Mouse (Mus musculus): Measurements from ENCODE around the gene Serpina3c. TPM values are rescaled to one million over a fixed set of nuclear protein-coding genes. Genes with fewer than 3 reads are reported as not detected.

The Serpina3c gene
- not detected in 2 replicates for polyA plus RNA-seq (2015; fragmentation: Nextera tagmentation; extraction: Ambion mirVana)

GRCm38 (mm10) chr12:104153656-104154055, at the start of gene Serpina3c:
Gene Serpina3c, minus strand, starts transcription at chr12:104153870.
- WGBS: 88% methylated on average over 2 of the region's 2 CpGs
- H3K4me3 ChIP-seq (replicated peaks): no peak within 1 kb of the TSS
- no peak for ATAC-seq (replicated peaks; ENCODE audit: low FRiP score)
- no peaks in the 10 kb centered on the region for H3K9me3 ChIP-seq (replicated peaks)
- no peak within 1 kb of the TSS for H3K27ac ChIP-seq
- H3K9ac ChIP-seq: no peak within 1 kb of the TSS
- no peaks in the 10 kb centered on the region for H3K36me3 ChIP-seq
- H3K27me3 ChIP-seq: no peaks in the 10 kb centered on the region
- no peaks in the 10 kb centered on the region for H3K4me1 ChIP-seq
- no peak within 1 kb of the TSS for H3K4me2 ChIP-seq

DNA sequence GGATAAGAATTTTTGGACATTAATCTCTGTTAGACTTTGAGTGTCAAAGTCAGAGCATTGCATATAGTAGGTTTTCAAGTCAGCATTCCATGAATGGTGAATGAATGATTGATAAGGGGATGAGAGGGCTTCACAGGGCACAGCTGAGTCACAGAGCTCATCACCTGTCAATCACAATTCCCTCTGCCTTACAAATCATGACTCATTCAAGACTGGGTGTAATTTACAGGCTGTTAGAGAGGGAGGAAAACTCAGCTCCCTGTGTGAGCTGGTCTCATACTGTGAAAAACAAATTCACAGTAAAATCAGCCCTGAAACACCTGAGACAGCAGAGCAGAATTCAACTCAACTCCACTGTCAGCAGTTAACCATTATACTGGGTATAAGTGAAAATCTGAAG, 37.2 kb upstream of the Serpina3c start:
- Histone ChIP-seq H3K9me3 (replicated peaks) (no peaks in the 10 kb centered on the region), H3K4me3 (replicated peaks) (no peak overlapping the region), H3K4me2 (no peak overlapping the region), H3K4me1 (no peaks in the 10 kb centered on the region), H3K9ac (no peak overlapping the region), H3K27ac (no peak overlapping the region), H3K36me3 (no peaks in the 10 kb centered on the region), H3K27me3 (no peaks in the 10 kb centered on the region)
- ATAC-seq (replicated peaks; ENCODE audit: low FRiP score): no peak

DNA sequence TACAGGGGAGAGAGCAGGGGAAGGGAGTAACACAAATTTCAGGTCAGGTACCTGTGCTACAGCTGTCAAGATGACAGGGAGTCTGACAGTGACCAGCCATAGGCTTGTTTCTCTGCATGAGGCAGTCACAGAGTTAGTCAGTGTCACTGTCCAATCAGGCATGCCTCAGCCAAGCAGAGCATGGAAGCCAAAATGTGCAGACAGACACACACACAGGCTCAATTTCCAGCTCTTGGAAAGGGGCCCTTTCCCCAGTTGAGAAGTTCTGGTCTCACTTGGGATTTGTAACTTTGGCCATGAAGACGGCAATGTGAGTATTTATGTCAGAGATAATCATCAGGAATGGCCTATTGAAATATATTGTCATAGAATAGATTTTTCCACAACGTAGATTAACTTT, 35.6 kb upstream of the Serpina3c start:
- H3K27me3 ChIP-seq: no peaks in the 10 kb centered on the region
- no peak for ATAC-seq (replicated peaks; ENCODE audit: low FRiP score)
- H3K9me3 ChIP-seq (replicated peaks): no peaks in the 10 kb centered on the region
- H3K4me3 ChIP-seq (replicated peaks): no peak overlapping the region
- no peaks in the 10 kb centered on the region for H3K36me3 ChIP-seq
- H3K9ac ChIP-seq: no peak overlapping the region
- WGBS: 67% methylated on average over 2 of the region's 2 CpGs
- H3K27ac ChIP-seq: no peak overlapping the region
- no peak overlapping the region for H3K4me2 ChIP-seq
- H3K4me1 ChIP-seq: no peaks in the 10 kb centered on the region

DNA sequence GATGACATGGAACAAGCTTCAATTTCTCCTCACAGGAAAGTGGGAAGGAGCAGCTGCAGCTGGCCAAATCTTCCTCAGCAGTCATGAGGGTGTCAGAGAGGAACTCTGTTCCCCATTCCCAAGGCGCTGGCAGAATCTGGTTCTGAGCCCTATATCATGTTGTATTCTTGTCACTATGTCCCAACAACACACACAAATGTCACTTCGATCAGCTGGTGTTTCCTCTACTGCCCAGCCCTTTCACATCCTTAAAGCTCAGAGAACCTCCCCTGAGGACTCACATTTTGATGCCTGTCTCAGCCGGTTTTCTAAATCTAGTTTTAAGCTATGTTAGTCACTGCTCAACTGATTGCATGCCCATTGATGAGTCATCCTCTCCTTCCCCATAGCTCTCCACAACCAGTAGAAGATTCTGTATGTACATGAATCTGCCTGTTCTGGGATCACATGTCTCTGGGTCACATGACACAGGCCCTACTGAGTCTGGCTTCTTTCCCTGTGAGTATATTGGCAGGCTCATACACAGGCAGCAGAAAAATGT, 32.4 kb upstream of the Serpina3c start:
- Histone ChIP-seq H3K4me3 (replicated peaks) (no peak overlapping the region), H3K27me3 (no peaks in the 10 kb centered on the region), H3K4me1 (no peaks in the 10 kb centered on the region), H3K4me2 (no peak overlapping the region), H3K9ac (no peak overlapping the region), H3K27ac (no peak overlapping the region), H3K36me3 (no peaks in the 10 kb centered on the region), H3K9me3 (replicated peaks) (no peaks in the 10 kb centered on the region)
- 82% methylated on average over 3 of the region's 3 CpGs for WGBS
- ATAC-seq (replicated peaks; ENCODE audit: low FRiP score): no peak

DNA sequence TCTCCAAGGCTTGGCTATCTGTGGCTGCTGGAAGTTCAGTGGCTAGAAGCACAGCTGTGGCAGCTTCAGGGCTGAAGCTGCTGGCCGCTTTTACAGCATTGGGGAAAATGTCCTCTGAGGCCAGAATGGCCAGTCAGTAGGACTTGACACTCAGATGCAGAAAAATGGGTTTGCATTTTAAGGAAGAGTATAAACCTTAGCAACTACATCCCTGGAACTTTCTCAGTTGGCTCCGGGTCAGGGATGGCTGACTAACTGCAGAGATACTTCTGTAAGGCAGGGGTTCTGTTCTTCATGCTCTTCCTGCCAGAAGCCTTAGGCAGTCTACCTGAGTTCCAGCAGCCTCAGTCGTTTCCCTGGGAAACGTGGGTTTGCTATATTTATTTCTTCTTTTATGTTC, 31.4 kb upstream of the Serpina3c start:
- no peaks in the 10 kb centered on the region for H3K36me3 ChIP-seq
- H3K27me3 ChIP-seq: no peaks in the 10 kb centered on the region
- H3K4me2 ChIP-seq: no peak overlapping the region
- H3K27ac ChIP-seq: no peak overlapping the region
- no peak overlapping the region for H3K9ac ChIP-seq
- H3K4me1 ChIP-seq: no peaks in the 10 kb centered on the region
- no peak overlapping the region for H3K4me3 ChIP-seq (replicated peaks)
- 79% methylated on average over 4 of the region's 4 CpGs for WGBS
- no peak for ATAC-seq (replicated peaks; ENCODE audit: low FRiP score)
- H3K9me3 ChIP-seq (replicated peaks): no peaks in the 10 kb centered on the region

DNA sequence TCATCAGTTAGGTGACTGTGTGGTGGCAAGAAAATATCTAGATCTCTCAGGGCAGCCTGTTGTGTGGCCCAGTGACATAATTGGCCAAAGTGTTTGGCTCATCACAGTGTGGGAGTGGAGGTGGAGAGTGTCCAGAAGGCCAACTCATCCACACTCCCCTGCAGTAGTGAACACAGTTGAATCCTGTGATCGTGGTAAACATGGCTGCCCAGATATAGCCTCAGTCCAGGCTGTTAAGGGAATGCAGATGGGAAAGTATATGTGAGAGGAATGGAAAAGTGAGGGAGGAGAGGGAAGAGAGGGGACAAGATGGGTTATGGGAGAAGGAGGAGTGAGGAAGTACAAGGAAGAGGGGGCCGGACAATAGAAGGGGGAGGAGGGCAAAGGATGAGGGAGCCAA, 25.3 kb upstream of the Serpina3c start:
- Histone ChIP-seq H3K9ac (no peak overlapping the region), H3K27me3 (no peaks in the 10 kb centered on the region), H3K27ac (no peak overlapping the region), H3K4me2 (no peak overlapping the region), H3K4me1 (no peaks in the 10 kb centered on the region), H3K9me3 (replicated peaks) (no peaks in the 10 kb centered on the region), H3K36me3 (no peaks in the 10 kb centered on the region), H3K4me3 (replicated peaks) (no peak overlapping the region)
- no peak for ATAC-seq (replicated peaks; ENCODE audit: low FRiP score)
- 67% methylated on average over 2 of the region's 2 CpGs for WGBS

GRCm38 (mm10) chr12:104178577-104178976, 24.9 kb upstream of the Serpina3c start:
- H3K27me3 ChIP-seq: no peaks in the 10 kb centered on the region
- H3K4me2 ChIP-seq: no peak overlapping the region
- no peaks in the 10 kb centered on the region for H3K36me3 ChIP-seq
- H3K9me3 ChIP-seq (replicated peaks): no peaks in the 10 kb centered on the region
- H3K4me1 ChIP-seq: no peaks in the 10 kb centered on the region
- no peak overlapping the region for H3K4me3 ChIP-seq (replicated peaks)
- ATAC-seq (replicated peaks; ENCODE audit: low FRiP score): no peak
- no peak overlapping the region for H3K9ac ChIP-seq
- no peak overlapping the region for H3K27ac ChIP-seq

GRCm38 (mm10) chr12:104175636-104176035, 22.0 kb upstream of the Serpina3c start:
- Histone ChIP-seq H3K9me3 (replicated peaks) (no peaks in the 10 kb centered on the region), H3K36me3 (no peaks in the 10 kb centered on the region), H3K27ac (no peak overlapping the region), H3K4me2 (no peak overlapping the region), H3K9ac (no peak overlapping the region), H3K4me1 (no peaks in the 10 kb centered on the region), H3K27me3 (no peaks in the 10 kb centered on the region), H3K4me3 (replicated peaks) (no peak overlapping the region)
- ATAC-seq (replicated peaks; ENCODE audit: low FRiP score): no peak
- 67% methylated on average over 3 of the region's 3 CpGs for WGBS

DNA sequence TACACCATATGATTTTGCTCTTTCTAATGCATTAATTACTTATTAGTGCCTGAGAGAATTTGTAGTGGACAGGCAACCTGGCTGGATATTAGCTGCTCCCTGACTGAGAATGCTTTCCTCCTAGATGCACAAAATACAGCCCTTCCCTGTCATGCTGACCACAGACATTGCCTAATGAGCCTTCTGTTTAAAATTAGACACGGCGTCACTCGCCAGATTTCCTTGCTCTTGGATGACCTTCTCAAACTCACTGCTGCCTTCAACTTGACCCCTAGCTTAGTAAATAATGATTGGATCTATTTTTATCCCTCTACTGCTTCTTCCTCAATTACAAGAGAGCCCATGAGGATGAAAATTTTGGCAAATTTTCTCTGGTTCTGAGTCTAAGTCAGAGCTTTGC, 21.1 kb upstream of the Serpina3c start:
- Histone ChIP-seq H3K4me3 (replicated peaks) (no peak overlapping the region), H3K9ac (no peak overlapping the region), H3K27me3 (no peaks in the 10 kb centered on the region), H3K9me3 (replicated peaks) (no peaks in the 10 kb centered on the region), H3K4me2 (no peak overlapping the region), H3K36me3 (no peaks in the 10 kb centered on the region), H3K4me1 (no peaks in the 10 kb centered on the region), H3K27ac (no peak overlapping the region)
- 58% methylated on average over 3 of the region's 3 CpGs for WGBS
- ATAC-seq (replicated peaks; ENCODE audit: low FRiP score): no peak

GRCm38 (mm10) chr12:104153041-104153645, 527 bp downstream of the Serpina3c start:
- no peaks in the 10 kb centered on the region for H3K27me3 ChIP-seq
- 83% methylated on average over 3 of the region's 3 CpGs for WGBS
- H3K27ac ChIP-seq: no peak overlapping the region
- no peaks in the 10 kb centered on the region for H3K9me3 ChIP-seq (replicated peaks)
- no peak overlapping the region for H3K9ac ChIP-seq
- no peak overlapping the region for H3K4me3 ChIP-seq (replicated peaks)
- no peaks in the 10 kb centered on the region for H3K4me1 ChIP-seq
- ATAC-seq (replicated peaks; ENCODE audit: low FRiP score): no peak
- no peak overlapping the region for H3K4me2 ChIP-seq
- no peaks in the 10 kb centered on the region for H3K36me3 ChIP-seq

DNA sequence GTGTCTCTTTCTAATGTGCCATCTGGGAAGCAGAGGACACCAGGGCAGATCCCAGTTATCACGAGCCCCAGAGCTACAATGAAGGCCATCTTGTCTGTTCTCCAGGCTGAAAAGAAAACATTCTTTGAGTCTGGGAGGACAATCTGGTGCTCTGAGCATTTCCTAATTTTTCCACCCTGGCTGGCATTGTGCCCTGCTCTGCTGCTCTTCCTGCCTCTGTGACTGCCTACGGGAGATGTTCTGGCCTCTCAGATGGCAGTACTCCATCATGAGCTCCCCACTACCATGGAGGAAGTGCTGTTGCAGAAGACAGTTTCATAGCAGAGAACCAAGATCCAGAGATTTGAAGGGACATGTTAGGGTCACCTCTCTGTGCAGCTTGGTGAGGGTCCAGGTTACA, 1.7 kb downstream of the Serpina3c start:
- no peak overlapping the region for H3K4me3 ChIP-seq (replicated peaks)
- H3K27ac ChIP-seq: no peak overlapping the region
- H3K27me3 ChIP-seq: no peaks in the 10 kb centered on the region
- H3K9me3 ChIP-seq (replicated peaks): no peaks in the 10 kb centered on the region
- no peak overlapping the region for H3K4me2 ChIP-seq
- 66% methylated on average over 2 of the region's 2 CpGs for WGBS
- no peak overlapping the region for H3K9ac ChIP-seq
- no peaks in the 10 kb centered on the region for H3K4me1 ChIP-seq
- H3K36me3 ChIP-seq: no peaks in the 10 kb centered on the region
- no peak for ATAC-seq (replicated peaks; ENCODE audit: low FRiP score)

DNA sequence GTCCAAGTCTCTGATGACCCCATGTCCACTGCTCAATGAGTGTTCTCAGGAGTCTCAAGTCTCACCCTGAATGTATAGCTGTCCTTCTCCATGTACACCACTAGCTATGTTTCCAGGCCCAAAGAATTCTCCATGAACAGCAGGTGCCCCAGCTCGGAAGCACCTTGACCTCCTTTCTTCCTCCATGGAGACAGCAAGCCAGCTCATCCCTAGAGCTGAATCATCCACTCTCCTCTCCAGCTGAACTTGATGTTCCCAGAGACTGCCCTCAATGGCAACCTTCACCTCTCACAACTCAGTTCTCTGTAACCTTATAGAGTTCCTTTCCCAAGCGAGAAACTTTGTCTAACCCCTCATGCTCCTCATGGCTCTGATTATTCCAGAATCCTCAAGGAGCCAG, 8.1 kb downstream of the Serpina3c start:
- Histone ChIP-seq H3K27me3 (no peaks in the 10 kb centered on the region), H3K4me3 (replicated peaks) (no peak overlapping the region), H3K27ac (no peak overlapping the region), H3K4me2 (no peak overlapping the region), H3K9me3 (replicated peaks) (no peaks in the 10 kb centered on the region), H3K9ac (no peak overlapping the region), H3K4me1 (no peaks in the 10 kb centered on the region), H3K36me3 (no peaks in the 10 kb centered on the region)
- ATAC-seq (replicated peaks; ENCODE audit: low FRiP score): no peak
- WGBS: 78% methylated on average over 2 of the region's 2 CpGs

DNA sequence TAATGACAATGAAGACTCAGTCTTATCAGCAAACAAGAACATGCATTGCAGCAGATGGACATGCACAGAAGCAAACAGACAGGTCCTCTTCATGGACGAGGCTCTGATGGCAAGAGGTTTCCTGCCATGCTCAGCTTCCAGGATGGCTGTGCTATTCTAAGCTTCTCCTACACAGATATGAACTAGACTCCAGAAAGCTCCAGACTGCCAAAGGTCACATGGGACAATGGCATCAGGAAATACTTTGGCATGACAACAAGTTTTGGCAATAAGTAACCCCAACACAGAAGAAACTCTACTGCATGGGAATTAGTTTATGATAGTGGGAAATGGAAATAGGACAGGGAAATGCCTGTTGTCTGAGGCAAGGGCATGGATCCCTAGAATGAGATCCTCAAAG, 10.4 kb downstream of the Serpina3c start:
- Histone ChIP-seq H3K4me1 (no peaks in the 10 kb centered on the region), H3K27me3 (no peaks in the 10 kb centered on the region), H3K4me3 (replicated peaks) (no peak overlapping the region), H3K9me3 (replicated peaks) (no peaks in the 10 kb centered on the region), H3K4me2 (no peak overlapping the region), H3K36me3 (no peaks in the 10 kb centered on the region), H3K9ac (no peak overlapping the region), H3K27ac (no peak overlapping the region)
- 58% methylated on average over 1 of the region's 1 CpGs for WGBS
- no peak for ATAC-seq (replicated peaks; ENCODE audit: low FRiP score)
